Mouse (Mus musculus): Measurements from ENCODE around the gene Shroom3. TPM values are rescaled to one million over a fixed set of nuclear protein-coding genes. Genes with fewer than 3 reads are reported as not detected.
A peak's percentile ranks its signal among the peaks of the same experiment; 100 is the strongest.

Shroom3 gene
- polyA plus RNA-seq, 1 experiment from 2014 or later: 11.3 TPM

DNA sequence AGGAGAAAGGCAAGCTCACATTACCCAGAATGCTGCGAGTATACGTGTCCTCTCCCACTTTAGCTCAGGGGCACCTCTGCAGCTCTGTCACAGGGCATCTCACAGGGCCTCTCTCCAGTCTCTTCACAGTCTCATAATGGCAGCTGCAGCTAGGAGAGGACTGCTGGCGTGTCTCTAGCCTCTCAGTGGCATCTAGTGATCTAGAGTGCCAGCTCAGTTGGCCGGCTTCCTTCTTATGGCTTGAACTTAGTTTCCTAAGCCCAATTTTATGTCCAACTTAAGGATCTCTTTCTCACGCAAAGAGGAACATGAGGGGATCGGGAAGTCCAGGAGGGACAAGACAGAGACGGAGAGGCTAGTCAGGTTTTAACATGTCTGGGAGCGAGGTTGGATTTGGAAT lies 252.6 kb downstream of the Shroom3 start:
- Histone ChIP-seq H3K4me2 (no peak overlapping the region), H3K27ac (peak overlapping the region; percentile 31; the same call in 1 of the 2 replicates), H3K27me3 (no peaks in the 10 kb centered on the region), H3K4me1 (replicated peaks) (peaks cover 52% of the 10 kb centered on the region), H3K4me3 (no peak overlapping the region), H3K36me3 (peaks cover 12% of the 10 kb centered on the region), H3K9ac (no peak overlapping the region), H3K9me3 (replicated peaks) (no peaks in the 10 kb centered on the region)
- 71% methylated on average over 8 of the region's 8 CpGs for WGBS
- no peak for ATAC-seq (replicated peaks; ENCODE audit: insufficient number of reproducible peaks, insufficient read depth, low FRiP score, low read depth)

DNA sequence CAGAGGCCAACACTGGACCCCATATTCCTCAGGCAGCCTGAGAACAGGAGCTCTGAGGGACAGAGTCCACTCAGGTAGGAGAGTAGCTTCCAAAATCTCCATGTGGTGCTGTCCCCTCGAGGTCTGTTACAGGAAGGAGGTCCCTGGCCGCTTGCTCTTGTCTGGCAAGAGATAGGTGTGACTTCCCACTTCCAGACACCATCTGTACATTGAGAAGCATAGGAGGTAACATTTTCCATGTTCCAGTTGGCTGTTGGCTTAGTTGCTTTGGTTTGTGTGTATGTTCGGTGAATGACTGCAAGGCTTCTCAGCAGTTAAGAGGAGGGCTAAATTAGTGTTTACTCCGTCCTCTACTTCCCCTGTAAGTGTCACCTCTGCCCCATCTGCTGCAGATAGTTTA lies 254.5 kb downstream of the Shroom3 start:
- peaks cover 30% of the 10 kb centered on the region for H3K36me3 ChIP-seq
- no peaks in the 10 kb centered on the region for H3K27me3 ChIP-seq
- no peak overlapping the region for H3K9ac ChIP-seq
- H3K27ac ChIP-seq: no peak overlapping the region
- WGBS: 73% methylated on average over 4 of the region's 4 CpGs
- H3K4me2 ChIP-seq: no peak overlapping the region
- peaks cover 35% of the 10 kb centered on the region for H3K4me1 ChIP-seq (replicated peaks)
- H3K4me3 ChIP-seq: no peak overlapping the region
- H3K9me3 ChIP-seq (replicated peaks): peaks cover 12% of the 10 kb centered on the region
- no peak for ATAC-seq (replicated peaks; ENCODE audit: insufficient number of reproducible peaks, insufficient read depth, low FRiP score, low read depth)

DNA sequence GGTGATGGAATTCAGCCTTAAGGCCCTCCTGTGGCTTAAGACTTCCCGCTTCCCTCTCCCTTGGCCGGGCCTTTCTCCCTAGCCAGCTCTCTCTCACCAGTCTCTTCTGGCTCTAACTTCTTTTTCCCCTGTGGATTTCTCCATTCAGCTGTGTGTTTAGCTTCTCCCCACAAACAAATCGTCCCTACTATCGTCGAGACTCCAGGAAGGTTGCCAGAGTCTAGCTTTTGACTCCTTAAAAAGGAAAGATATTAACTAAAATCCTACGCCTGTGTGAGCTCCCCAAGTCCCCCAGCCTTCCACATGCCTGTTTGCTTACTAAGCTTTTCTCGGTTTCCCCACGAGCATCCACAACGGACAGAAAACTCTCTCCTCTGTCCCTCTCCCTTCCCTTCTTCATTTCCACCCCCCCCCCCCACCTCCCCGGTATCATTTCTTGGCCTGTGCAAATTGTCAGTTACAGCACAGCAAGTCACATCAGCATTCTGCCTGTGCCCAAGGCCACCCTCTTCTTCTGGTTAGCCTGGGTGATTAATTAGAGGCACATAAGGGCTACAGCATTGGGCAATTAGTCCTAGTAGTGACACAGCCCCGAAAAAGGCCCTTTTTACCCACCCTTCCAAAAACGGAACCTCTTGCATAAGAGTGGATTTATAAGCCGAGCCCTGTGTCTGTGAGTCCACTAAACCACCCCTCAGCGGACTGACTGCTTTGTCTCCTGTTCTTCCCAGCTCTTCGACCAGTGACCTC lies 256.2 kb downstream of the Shroom3 start:
- ATAC-seq (replicated peaks; ENCODE audit: insufficient number of reproducible peaks, insufficient read depth, low FRiP score, low read depth): no peak
- H3K36me3 ChIP-seq: peaks cover 40% of the 10 kb centered on the region
- H3K4me2 ChIP-seq: no peak overlapping the region
- no peaks in the 10 kb centered on the region for H3K27me3 ChIP-seq
- no peak overlapping the region for H3K4me3 ChIP-seq
- peak overlapping the region; percentile 39 for H3K27ac ChIP-seq
- H3K9me3 ChIP-seq (replicated peaks): peaks cover 14% of the 10 kb centered on the region
- no peak overlapping the region for H3K9ac ChIP-seq
- peaks cover 19% of the 10 kb centered on the region for H3K4me1 ChIP-seq (replicated peaks)
- WGBS: 77% methylated on average over 15 of the region's 15 CpGs

DNA sequence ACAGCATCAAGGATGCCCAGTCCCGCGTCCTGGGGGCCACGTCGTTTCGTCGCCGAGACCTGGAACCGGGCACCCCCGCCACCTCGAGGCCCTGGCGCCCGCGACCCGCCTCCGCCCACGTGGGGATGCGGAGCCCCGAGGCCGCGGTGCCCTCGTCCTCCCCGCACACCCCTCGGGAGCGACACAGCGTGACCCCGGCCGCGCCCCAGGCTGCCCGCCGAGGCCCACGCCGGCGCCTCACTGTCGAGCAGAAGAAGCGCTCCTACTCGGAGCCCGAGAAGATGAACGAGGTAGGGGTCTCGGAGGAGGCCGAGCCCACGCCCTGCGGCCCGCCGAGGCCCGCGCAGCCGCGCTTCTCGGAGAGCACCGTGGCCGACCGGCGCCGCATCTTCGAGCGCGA lies 258.9 kb downstream of the Shroom3 start:
- Histone ChIP-seq H3K4me3 (no peak overlapping the region), H3K4me1 (replicated peaks) (peaks cover 7% of the 10 kb centered on the region; the same call in 1 of the 2 replicates), H3K27ac (no peak overlapping the region), H3K36me3 (peaks cover 40% of the 10 kb centered on the region), H3K4me2 (no peak overlapping the region), H3K9ac (no peak overlapping the region), H3K27me3 (no peaks in the 10 kb centered on the region), H3K9me3 (replicated peaks) (peaks cover 14% of the 10 kb centered on the region)
- ATAC-seq (replicated peaks; ENCODE audit: insufficient number of reproducible peaks, insufficient read depth, low FRiP score, low read depth): 0 out of 2 replicates have a peak, but pooled peaks have one; percentile 28
- WGBS: 73% methylated on average over 57 of the region's 57 CpGs

DNA sequence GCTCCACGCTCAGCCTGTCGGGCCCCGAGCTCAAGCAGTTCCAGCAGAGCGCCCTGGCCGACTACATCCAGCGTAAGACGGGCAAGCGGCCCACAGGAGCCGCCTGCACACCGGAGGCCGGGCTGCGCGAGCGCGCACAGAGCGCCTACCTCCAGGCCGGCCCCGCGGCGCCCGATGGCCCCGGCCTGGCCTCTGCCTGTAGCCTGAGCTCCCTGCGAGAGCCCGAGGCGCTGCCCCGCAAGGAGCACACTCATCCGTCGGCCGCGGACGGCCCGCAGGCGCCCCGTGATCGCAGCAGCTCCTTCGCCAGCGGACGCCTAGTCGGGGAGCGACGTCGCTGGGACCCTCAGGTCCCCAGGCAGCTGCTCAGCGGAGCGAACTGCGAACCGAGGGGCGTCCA lies 259.3 kb downstream of the Shroom3 start:
- H3K27ac ChIP-seq: no peak overlapping the region
- H3K9ac ChIP-seq: no peak overlapping the region
- peaks cover 14% of the 10 kb centered on the region for H3K9me3 ChIP-seq (replicated peaks)
- no peaks in the 10 kb centered on the region for H3K27me3 ChIP-seq
- H3K4me1 ChIP-seq (replicated peaks): peaks cover 7% of the 10 kb centered on the region; the same call in 1 of the 2 replicates
- ATAC-seq (replicated peaks; ENCODE audit: insufficient number of reproducible peaks, insufficient read depth, low FRiP score, low read depth): 0 out of 2 replicates have a peak, but pooled peaks have one; percentile 25
- 72% methylated on average over 46 of the region's 47 CpGs for WGBS
- H3K4me3 ChIP-seq: no peak overlapping the region
- no peak overlapping the region for H3K4me2 ChIP-seq
- peaks cover 40% of the 10 kb centered on the region for H3K36me3 ChIP-seq

DNA sequence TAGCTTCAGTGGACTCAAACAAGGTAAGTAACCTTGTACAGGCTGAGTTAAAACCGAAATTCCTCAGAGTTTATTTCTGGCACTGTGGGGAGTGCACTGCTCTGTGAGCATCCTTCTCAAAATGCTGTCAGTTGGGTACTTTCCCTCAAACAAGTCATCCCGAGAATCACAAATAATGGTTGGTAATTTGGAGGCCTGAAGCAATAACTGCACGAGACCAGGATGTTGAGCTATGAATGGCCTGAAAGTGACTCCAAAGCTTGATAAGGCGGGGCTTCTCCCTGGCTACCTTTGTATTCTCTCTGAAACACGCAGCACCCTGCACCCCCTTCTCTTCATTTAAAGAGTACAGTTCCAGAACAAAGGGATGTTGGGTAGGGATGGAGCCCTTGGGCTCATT lies 261.6 kb downstream of the Shroom3 start:
- 64% methylated on average over 5 of the region's 5 CpGs for WGBS
- Histone ChIP-seq H3K36me3 (peaks cover 46% of the 10 kb centered on the region), H3K9ac (no peak overlapping the region), H3K27ac (no peak overlapping the region), H3K4me2 (no peak overlapping the region), H3K27me3 (no peaks in the 10 kb centered on the region), H3K9me3 (replicated peaks) (peaks cover 14% of the 10 kb centered on the region), H3K4me3 (no peak overlapping the region), H3K4me1 (replicated peaks) (peaks cover 19% of the 10 kb centered on the region)
- no peak for ATAC-seq (replicated peaks; ENCODE audit: insufficient number of reproducible peaks, insufficient read depth, low FRiP score, low read depth)

DNA sequence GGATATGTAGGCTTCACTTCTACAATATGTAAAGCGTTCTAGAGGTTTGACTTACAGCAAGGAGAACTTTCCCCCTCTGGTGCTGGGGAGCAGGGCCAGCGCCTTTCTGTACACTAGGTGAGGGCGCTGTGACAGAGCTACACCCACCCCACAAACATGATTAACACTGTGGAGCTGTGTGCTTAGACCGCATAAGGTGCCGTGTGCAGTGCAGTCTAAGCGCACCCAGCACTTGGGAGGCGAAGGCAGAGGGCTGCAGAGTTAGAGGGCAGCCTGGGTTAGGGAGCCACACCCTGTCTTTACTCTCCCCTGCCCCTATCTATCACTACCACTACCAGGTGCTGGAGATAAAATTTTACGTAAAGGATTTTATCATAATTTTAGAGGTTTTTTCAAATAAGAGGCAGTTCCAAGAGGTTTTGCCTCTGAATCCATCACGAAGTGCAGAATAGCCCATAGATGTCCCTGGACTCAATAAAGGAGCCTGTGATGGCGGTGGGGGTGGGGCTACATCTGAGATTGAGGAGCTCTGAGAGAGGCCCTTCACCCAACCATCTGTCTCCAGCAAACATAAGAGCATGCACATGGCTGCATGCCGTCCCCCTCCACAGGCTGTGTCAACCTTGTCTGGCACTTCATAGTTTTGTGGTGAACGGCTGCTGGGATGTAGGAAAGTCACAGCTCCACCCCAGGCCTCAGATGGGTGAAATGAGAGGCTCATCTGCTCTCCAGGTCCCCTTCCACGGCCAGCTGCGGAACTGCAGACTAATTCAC lies 265.9 kb downstream of the Shroom3 start:
- no peaks in the 10 kb centered on the region for H3K9me3 ChIP-seq (replicated peaks)
- H3K9ac ChIP-seq: no peak overlapping the region
- WGBS: 68% methylated on average over 14 of the region's 14 CpGs
- no peak for ATAC-seq (replicated peaks; ENCODE audit: insufficient number of reproducible peaks, insufficient read depth, low FRiP score, low read depth)
- no peaks in the 10 kb centered on the region for H3K27me3 ChIP-seq
- H3K4me1 ChIP-seq (replicated peaks): peaks cover 20% of the 10 kb centered on the region
- H3K27ac ChIP-seq: no peak overlapping the region; the same call in 1 of the 2 replicates
- no peak overlapping the region for H3K4me3 ChIP-seq
- peaks cover 41% of the 10 kb centered on the region for H3K36me3 ChIP-seq
- H3K4me2 ChIP-seq: no peak overlapping the region

DNA sequence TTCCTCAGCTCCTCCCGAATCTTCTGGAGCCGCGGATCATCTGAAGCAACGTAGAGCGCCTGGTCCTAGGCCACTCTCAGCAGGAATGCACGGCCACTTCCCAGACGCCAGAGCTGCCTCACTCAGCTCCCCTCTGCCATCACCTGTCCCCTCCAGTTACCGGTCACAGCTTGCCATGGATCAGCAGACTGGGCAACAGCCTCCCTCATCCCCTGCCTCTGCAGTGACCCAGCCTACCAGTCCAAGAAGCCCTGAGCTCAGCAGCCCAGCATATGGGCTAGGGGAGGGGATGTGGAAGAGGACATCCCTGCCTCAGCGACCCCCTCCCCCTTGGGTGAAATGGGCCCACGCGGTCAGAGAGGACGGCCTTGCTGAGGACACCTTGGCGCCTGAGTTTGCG lies 267.3 kb downstream of the Shroom3 start:
- Histone ChIP-seq H3K4me2 (no peak overlapping the region), H3K27ac (no peak overlapping the region), H3K27me3 (no peaks in the 10 kb centered on the region), H3K9me3 (replicated peaks) (no peaks in the 10 kb centered on the region), H3K36me3 (peaks cover 45% of the 10 kb centered on the region), H3K4me3 (no peak overlapping the region), H3K9ac (no peak overlapping the region), H3K4me1 (replicated peaks) (peaks cover 31% of the 10 kb centered on the region)
- ATAC-seq (replicated peaks; ENCODE audit: insufficient number of reproducible peaks, insufficient read depth, low FRiP score, low read depth): no peak
- WGBS: 71% methylated on average over 14 of the region's 14 CpGs

DNA sequence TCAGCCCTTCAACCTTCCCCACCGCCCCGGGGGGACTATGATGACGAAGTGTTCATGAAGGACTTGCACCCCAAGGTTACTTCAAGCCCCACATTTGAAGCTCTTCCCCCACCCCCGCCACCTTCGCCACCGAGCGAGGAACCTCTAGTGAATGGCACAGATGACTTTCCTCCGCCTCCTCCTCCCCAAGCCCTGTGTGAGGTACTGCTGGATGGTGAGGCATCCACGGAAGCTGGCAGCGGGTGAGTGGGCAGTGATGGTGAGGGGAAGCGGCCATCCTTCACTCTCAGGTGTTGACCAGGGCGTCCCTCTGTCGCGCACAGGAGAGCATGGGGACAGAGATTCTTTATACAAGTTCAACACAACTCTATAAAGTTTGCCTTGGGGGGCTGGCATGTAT lies 267.8 kb downstream of the Shroom3 start:
- no peak overlapping the region for H3K27ac ChIP-seq
- H3K4me3 ChIP-seq: no peak overlapping the region
- peaks cover 34% of the 10 kb centered on the region for H3K4me1 ChIP-seq (replicated peaks)
- no peak for ATAC-seq (replicated peaks; ENCODE audit: insufficient number of reproducible peaks, insufficient read depth, low FRiP score, low read depth)
- no peak overlapping the region for H3K4me2 ChIP-seq
- no peak overlapping the region for H3K9ac ChIP-seq
- H3K9me3 ChIP-seq (replicated peaks): no peaks in the 10 kb centered on the region
- H3K27me3 ChIP-seq: no peaks in the 10 kb centered on the region
- 92% methylated on average over 14 of the region's 14 CpGs for WGBS
- H3K36me3 ChIP-seq: peaks cover 50% of the 10 kb centered on the region

DNA sequence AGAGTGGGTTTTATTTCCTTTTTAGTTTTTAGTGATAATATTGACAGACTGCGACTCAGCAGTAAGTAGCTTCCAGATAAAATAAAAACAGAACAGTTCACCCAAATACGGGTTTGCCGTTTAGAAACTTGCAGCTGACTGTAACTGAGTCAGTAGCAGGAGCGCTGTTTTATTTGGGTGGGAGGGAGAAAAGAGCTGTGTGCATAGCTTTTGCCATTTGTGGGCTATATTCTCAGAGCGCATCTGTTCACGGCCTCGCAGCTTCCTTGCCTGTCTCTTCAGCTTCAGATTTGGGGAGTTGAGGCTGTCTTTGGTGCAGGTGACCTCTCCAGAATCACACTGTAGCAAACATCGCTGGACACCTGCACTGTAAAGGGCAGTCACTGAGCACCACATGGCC lies 270.6 kb downstream of the Shroom3 start:
- ATAC-seq (replicated peaks; ENCODE audit: insufficient number of reproducible peaks, insufficient read depth, low FRiP score, low read depth): no peak
- Histone ChIP-seq H3K27me3 (no peaks in the 10 kb centered on the region), H3K9ac (no peak overlapping the region), H3K36me3 (peaks cover 53% of the 10 kb centered on the region), H3K4me3 (no peak overlapping the region), H3K9me3 (replicated peaks) (no peaks in the 10 kb centered on the region), H3K4me2 (no peak overlapping the region), H3K4me1 (replicated peaks) (peaks cover 36% of the 10 kb centered on the region), H3K27ac (peak overlapping the region; percentile 27)
- WGBS: 84% methylated on average over 8 of the region's 8 CpGs

DNA sequence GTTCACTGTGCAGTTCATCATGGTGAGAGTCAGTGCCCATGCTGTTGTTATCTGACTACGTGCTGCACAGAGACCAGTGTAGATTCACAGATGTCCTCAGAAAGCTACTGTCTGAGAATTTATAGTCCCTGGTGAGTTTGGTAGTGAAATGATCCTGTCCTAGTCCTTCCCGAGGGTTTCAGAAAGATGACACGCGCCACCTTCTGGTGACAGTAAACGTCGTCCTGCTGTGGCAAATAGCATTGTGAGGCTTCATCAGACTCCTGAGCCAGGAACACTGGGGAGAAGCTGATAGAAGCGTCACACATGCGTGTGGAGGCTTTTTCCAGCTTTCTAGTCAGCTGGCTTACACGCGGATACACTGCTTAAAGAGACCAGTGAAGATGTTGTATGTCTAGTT lies 271.1 kb downstream of the Shroom3 start:
- H3K4me1 ChIP-seq (replicated peaks): peaks cover 36% of the 10 kb centered on the region
- 31% methylated on average over 10 of the region's 10 CpGs for WGBS
- no peaks in the 10 kb centered on the region for H3K9me3 ChIP-seq (replicated peaks)
- no peaks in the 10 kb centered on the region for H3K27me3 ChIP-seq
- no peak overlapping the region for H3K9ac ChIP-seq
- H3K36me3 ChIP-seq: peaks cover 53% of the 10 kb centered on the region
- peak overlapping the region; percentile 27 for H3K27ac ChIP-seq
- H3K4me2 ChIP-seq: no peak overlapping the region
- peak; percentile 51; the same call in 1 of the 2 replicates for ATAC-seq (replicated peaks; ENCODE audit: insufficient number of reproducible peaks, insufficient read depth, low FRiP score, low read depth)
- no peak overlapping the region for H3K4me3 ChIP-seq
